Mouse (Mus musculus): ENCODE results near the gene Slc2a8.

DNA sequence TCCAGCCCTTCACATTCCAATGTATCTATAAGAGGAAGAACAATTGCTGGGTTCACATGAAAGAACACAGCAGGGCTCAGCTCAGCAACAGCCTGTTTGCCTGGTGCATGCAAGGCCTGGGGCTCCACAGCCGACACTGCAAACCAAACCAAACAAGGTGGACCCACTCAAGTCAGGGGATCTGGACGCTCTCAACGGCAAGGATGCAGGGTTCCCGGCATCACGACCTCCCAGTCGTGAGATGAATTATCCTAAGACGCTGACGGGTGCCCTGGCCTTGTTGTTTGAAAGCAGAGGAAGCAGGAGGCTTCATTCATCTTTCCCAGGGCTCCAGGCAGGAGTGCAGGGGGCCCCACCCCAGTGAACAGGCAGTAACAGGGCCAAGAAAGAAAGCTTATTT lies 4.0 kb upstream of the Slc2a8 start:
- no peak for TF ChIP-seq POLR2A (IDR thresholded peaks at IDR 0.05; ENCODE audit: borderline replicate concordance, insufficient read depth, low read length)
- TF ChIP-seq CTCF (IDR thresholded peaks at IDR 0.05; ENCODE audit: borderline replicate concordance, insufficient read depth, low read depth, low read length): no peak

Data from cerebellum, adult 2 months (tissue).